Mouse (Mus musculus): ENCODE measurements around the gene Gm9736.
A peak's percentile ranks its signal among the peaks of the same experiment; 100 is the strongest.
"Not testable (repeated sequence)": the region's sequence is repeated elsewhere in the genome, so short reads cannot be mapped to it uniquely, and the experiment has no call there.

The Gm9736 gene

DNA sequence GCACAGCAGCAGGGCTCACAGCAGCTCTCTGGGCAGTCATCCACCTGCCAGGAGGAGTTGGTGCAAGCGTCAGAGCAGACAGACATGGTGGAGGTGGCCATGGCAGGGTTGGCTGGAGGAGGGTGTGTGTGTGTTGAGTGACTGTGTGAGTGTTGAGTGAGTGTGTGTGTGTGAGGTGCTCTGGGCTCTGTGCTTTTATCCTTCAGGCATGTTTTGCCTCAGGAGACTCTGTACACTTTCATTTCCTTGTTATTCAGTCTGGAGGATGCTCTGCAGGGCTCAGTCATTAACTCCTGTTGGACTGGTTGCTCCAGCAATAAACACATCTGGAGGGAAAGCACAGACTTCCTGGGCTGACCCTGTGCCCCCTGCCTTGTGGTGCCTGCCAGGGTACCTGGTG is at the start of gene Gm9736:
Gene Gm9736, minus strand, starts transcription at position 101 of the 400 bp plus-strand sequence.
- H3K27me3 ChIP-seq (ENCODE audit: control insufficient read depth, insufficient read depth, low read length, poor library complexity, severe bottlenecking); H3K36me3 ChIP-seq (ENCODE audit: control insufficient read depth, insufficient read depth, low read length, poor library complexity, severe bottlenecking); DNase-seq (ENCODE audit: low read depth, low spot score): not testable (repeated sequence)

DNA sequence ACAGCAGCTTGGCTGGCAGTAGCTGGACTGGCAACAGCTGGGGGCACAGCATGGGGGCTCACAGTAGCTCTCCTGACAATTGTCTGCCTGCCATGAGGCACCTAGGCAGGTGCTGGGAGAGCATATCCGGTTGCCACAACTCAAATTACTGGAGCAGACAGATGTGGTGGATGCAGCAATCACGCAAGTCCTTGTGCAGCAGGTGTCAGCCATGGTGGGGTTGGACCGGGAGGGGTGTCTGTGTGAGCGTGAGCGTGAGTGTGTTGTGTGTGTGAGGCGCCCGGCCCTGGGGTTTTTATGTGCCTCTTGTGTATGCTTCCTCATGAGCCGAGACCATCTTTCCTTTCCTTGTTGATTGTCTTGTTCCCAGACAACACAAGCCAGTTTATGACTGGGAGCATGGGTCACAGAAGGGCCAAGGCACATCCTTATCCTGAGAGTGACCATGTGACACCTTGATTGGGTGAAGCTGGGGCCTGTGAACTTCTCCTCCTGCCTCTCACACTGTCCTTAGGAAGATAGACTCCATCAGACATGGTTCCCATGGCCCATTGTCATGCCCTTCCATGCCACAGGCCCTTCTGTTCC is 47.9 kb upstream of the Gm9736 start, which contains the start of gene Gm19668:
Gene Gm19668, minus strand, starts transcription at position 213 of the 588 bp plus-strand sequence.
- no peak for DNase-seq (ENCODE audit: low read depth, low spot score)

DNA sequence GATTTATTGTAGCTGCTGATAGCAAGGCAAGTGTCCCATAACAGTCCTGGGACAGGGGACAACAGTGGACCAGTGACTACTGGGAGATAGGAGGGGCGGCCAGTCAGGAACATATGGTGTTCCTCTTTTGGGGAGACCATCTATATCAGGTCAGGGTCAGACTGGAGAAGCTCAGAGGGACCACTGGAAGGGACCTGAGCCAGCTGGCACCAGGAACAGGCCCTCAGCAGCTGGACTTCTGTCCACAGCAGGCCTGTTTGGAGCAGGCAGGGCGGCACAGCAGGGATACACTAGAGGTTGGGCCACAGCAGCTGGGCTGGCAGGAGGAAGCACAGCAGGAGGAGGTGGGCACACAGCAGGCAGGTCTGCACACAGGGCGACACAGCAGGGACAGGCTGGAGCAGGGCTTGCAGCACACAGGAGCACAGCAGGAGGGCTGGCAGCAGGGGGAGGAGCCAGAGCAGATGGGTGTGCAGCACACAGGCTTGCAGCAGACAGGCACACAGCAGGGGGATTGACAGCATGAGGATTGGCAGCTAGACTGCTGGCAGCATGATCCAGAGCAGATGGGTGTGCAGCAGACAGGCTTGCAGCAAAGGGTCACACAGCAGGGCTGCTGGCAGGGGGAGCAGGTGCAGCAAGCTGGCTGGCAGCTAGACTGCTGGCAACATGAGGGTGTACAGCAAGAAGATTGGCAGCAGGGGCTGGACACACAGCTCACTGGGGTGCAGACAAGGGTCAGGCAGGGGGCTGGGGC is 47.2 kb upstream of the Gm9736 start:
- H3K27me3 ChIP-seq (ENCODE audit: control insufficient read depth, insufficient read depth, low read length, poor library complexity, severe bottlenecking); DNase-seq (ENCODE audit: low read depth, low spot score); H3K36me3 ChIP-seq (ENCODE audit: control insufficient read depth, insufficient read depth, low read length, poor library complexity, severe bottlenecking): not testable (repeated sequence)

More for the DNA sequence above, 47.9 kb upstream of the Gm9736 start, which contains the start of gene Gm19668:
- Histone ChIP-seq H3K27me3 (ENCODE audit: control insufficient read depth, insufficient read depth, low read length, poor library complexity, severe bottlenecking) (no peaks in the 10 kb centered on the region), H3K36me3 (ENCODE audit: control insufficient read depth, insufficient read depth, low read length, poor library complexity, severe bottlenecking) (no peaks in the 10 kb centered on the region)

DNA sequence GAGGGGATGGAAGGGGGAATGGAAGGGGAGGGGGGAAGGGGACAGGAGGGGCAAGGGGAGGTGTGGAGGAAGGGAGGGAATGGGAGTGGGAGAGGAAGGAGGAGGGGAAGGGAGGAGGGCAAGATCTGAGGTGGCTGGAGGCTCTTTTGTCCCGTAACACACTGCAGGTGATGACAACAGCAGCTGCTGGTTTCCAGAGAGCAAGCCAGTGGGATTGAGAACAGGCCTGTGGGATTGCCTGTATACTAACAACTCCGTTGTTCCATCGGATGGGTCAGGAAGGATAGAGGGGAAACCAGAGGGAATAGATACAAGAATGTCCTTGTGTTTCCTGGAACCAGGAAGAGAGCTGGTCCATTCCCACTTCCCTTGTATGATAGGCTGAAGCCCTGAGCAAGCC is 46.5 kb upstream of the Gm9736 start:
- no peaks in the 10 kb centered on the region for H3K36me3 ChIP-seq (ENCODE audit: control insufficient read depth, insufficient read depth, low read length, poor library complexity, severe bottlenecking)
- DNase-seq (ENCODE audit: low read depth, low spot score), result no peak
- no peaks in the 10 kb centered on the region for H3K27me3 ChIP-seq (ENCODE audit: control insufficient read depth, insufficient read depth, low read length, poor library complexity, severe bottlenecking)

DNA sequence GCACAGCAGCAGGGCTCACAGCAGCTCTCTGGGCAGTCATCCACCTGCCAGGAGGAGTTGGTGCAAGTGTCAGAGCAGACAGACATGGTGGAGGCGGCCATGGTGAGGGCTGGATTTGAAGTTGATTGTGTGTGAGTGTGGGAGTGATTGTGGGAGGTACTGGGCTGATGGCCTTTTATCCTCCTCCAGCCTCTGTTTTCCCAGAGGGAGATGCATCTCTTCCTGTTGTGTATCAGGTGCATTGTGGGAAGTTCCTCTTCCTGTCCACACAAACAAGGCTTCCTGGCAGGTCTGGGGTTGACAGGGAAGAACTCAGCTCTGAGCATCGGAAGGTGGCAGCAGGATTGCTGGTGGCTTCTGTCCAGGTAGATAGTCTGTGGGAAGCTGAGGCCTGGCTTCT is 43.8 kb upstream of the Gm9736 start, which contains the start of gene Gm9639:
Gene Gm9639, minus strand, starts transcription at position 101 of the 400 bp plus-strand sequence.
- H3K36me3 ChIP-seq (ENCODE audit: control insufficient read depth, insufficient read depth, low read length, poor library complexity, severe bottlenecking), result no peaks in the 10 kb centered on the region
- DNase-seq (ENCODE audit: low read depth, low spot score), result no peak
- H3K27me3 ChIP-seq (ENCODE audit: control insufficient read depth, insufficient read depth, low read length, poor library complexity, severe bottlenecking), result no peaks in the 10 kb centered on the region

DNA sequence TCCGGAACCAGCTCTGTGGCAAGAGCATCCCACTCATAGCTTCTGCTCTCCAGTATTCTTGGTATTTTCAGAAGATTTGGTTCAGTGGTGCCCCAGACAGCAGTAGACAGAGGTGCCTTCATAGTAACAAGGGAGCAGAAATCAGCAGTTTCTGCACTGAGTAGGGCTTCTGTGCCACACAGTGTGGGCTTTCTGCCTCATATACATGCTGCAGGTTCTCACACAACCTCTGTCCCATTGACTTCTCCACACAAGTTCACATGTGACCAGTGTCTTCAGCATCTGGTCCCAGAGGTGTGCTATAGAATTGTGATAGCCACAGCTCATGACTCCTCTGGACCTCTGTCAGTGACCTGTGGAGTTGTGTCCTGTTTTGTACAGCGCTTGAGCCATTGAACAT is 37.5 kb upstream of the Gm9736 start:
- DNase-seq (ENCODE audit: low read depth, low spot score), result no peak
- no peaks in the 10 kb centered on the region for H3K36me3 ChIP-seq (ENCODE audit: control insufficient read depth, insufficient read depth, low read length, poor library complexity, severe bottlenecking)
- no peaks in the 10 kb centered on the region for H3K27me3 ChIP-seq (ENCODE audit: control insufficient read depth, insufficient read depth, low read length, poor library complexity, severe bottlenecking)

DNA sequence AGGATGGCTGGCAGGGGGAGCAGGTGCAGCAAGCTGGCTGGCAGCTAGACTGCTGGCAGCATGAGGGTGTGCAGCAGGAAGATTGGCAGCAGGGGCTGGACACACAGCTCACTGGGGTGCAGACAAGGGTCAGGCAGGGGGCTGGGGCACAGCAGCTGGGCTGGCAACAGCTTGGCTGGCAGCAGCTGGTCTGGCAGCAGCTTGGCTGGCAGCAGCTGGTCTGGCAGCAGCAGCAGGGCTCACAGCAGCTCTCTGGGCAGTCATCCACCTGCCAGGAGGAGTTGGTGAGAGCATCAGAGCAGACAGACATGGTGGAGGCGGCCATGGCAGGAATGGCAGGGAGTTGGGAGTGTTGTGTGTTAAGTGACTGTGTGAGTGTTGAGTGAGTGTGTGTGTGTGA is 36.7 kb upstream of the Gm9736 start, which contains the start of gene Gm7137:
Gene Gm7137, minus strand, starts transcription at position 325 of the 400 bp plus-strand sequence.
- not testable (repeated sequence) for H3K27me3 ChIP-seq (ENCODE audit: control insufficient read depth, insufficient read depth, low read length, poor library complexity, severe bottlenecking); DNase-seq (ENCODE audit: low read depth, low spot score); H3K36me3 ChIP-seq (ENCODE audit: control insufficient read depth, insufficient read depth, low read length, poor library complexity, severe bottlenecking)

DNA sequence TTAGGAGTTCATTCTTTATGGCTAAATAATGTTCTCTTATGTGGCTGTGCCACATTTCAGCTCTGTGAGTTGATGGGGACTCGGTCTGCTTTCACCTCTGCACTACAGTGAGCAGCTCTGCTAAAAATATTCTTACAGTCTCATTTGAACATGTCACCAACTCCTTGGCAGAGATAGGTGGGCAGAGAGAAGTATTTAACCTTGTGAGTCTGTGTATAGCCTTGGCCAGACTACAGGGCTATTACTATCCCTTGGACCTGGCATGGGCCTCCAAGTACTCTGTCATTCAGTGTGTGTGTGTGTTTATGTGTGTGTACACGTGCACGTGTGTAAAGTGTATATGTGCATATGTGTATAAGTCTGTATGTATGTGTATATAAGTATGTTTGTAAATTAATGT is 32.2 kb upstream of the Gm9736 start:
- DNase-seq (ENCODE audit: low read depth, low spot score); H3K27me3 ChIP-seq (ENCODE audit: control insufficient read depth, insufficient read depth, low read length, poor library complexity, severe bottlenecking); H3K36me3 ChIP-seq (ENCODE audit: control insufficient read depth, insufficient read depth, low read length, poor library complexity, severe bottlenecking): not testable (repeated sequence)

DNA sequence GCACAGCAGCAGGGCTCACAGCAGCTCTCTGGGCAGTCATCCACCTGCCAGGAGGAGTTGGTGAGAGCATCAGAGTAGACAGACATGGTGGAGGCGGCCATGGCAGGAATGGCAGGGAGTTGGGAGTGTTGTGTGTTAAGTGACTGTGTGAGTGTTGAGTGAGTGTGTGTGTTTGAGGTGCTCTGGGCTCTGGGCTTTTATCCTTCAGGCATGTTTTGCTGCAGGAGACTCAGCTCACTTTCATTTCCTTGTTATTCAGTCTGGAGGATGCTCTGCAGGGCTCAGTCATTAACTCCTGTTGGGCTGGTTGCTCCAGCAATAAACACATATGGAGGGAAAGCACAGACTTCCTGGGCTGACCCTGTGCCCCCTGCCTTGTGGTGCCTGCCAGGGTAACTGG is 31.3 kb upstream of the Gm9736 start, which contains the start of gene Gm3250:
Gene Gm3250, minus strand, starts transcription at position 101 of the 400 bp plus-strand sequence.
- not testable (repeated sequence) for H3K27me3 ChIP-seq (ENCODE audit: control insufficient read depth, insufficient read depth, low read length, poor library complexity, severe bottlenecking); DNase-seq (ENCODE audit: low read depth, low spot score); H3K36me3 ChIP-seq (ENCODE audit: control insufficient read depth, insufficient read depth, low read length, poor library complexity, severe bottlenecking)

DNA sequence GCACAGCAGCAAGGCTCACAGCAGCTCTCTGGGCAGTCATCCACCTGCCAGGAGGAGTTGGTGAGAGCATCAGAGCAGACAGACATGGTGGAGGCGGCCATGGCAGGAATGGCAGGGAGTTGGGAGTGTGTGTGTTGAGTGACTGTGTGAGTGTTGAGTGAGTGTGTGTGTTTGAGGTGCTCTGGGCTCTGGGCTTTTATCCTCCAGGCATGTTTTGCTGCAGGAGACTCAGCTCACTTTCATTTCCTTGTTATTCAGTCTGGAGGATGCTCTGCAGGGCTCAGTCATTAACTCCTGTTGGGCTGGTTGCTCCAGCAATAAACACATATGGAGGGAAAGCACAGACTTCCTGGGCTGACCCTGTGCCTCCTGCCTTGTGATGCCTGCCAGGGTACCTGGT is 25.7 kb upstream of the Gm9736 start, which contains the start of gene Gm7138:
Gene Gm7138, minus strand, starts transcription at position 101 of the 400 bp plus-strand sequence.
- DNase-seq (ENCODE audit: low read depth, low spot score); H3K27me3 ChIP-seq (ENCODE audit: control insufficient read depth, insufficient read depth, low read length, poor library complexity, severe bottlenecking); H3K36me3 ChIP-seq (ENCODE audit: control insufficient read depth, insufficient read depth, low read length, poor library complexity, severe bottlenecking): not testable (repeated sequence)

DNA sequence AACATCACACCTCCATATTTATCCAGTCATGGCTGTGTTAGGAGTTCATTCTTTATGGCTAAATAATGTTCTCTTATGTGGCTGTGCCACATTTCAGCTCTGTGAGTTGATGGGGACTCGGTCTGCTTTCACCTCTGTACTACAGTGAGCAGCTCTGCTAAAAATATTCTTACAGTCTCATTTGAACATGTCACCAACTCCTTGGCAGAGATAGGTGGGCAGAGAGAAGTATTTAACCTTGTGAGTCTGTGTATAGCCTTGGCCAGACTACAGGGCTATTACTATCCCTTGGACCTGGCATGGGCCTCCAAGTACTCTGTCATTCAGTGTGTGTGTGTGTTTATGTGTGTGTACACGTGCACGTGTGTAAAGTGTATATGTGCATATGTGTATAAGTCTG is 21.0 kb upstream of the Gm9736 start:
- DNase-seq (ENCODE audit: low read depth, low spot score); H3K36me3 ChIP-seq (ENCODE audit: control insufficient read depth, insufficient read depth, low read length, poor library complexity, severe bottlenecking); H3K27me3 ChIP-seq (ENCODE audit: control insufficient read depth, insufficient read depth, low read length, poor library complexity, severe bottlenecking): not testable (repeated sequence)

DNA sequence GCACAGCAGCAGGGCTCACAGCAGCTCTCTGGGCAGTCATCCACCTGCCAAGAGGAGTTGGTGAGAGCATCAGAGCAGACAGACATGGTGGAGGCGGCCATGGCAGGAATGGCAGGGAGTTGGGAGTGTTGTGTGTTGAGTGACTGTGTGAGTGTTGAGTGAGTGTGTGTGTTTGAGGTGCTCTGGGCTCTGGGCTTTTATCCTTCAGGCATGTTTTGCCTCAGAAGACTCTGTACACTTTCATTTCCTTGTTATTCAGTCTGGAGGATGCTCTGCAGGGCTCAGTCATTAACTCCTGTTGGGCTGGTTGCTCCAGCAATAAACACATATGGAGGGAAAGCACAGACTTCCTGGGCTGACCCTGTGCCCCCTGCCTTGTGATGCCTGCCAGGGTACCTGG is 20.1 kb upstream of the Gm9736 start, which contains the start of gene Gm3238:
Gene Gm3238, minus strand, starts transcription at position 101 of the 400 bp plus-strand sequence.
- not testable (repeated sequence) for H3K27me3 ChIP-seq (ENCODE audit: control insufficient read depth, insufficient read depth, low read length, poor library complexity, severe bottlenecking); DNase-seq (ENCODE audit: low read depth, low spot score)

DNA sequence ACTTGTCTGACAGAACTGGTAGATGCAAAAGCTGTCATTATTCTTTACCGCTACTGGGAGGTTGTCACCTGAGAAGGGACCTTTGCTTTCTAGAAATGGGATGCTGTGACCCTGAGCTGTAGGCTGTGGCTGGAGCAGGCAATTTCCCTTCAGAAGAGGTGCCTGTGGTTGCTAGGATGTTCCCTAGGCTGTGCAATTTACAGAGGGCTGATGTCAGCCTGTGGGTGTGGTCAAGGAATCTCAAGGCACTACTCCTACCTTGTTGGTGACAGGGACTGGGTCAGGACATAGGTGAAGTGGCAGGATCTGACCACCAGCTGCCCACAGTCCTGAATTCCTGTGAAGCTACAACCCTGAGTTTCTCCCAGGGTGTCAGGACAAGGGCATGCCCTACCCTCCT is 18.6 kb upstream of the Gm9736 start:
- Histone ChIP-seq H3K27me3 (ENCODE audit: control insufficient read depth, insufficient read depth, low read length, poor library complexity, severe bottlenecking) (no peaks in the 10 kb centered on the region), H3K36me3 (ENCODE audit: control insufficient read depth, insufficient read depth, low read length, poor library complexity, severe bottlenecking) (no peaks in the 10 kb centered on the region)
- DNase-seq (ENCODE audit: low read depth, low spot score), result no peak

More for the DNA sequence above, 20.1 kb upstream of the Gm9736 start, which contains the start of gene Gm3238:
- not testable (repeated sequence) for H3K36me3 ChIP-seq (ENCODE audit: control insufficient read depth, insufficient read depth, low read length, poor library complexity, severe bottlenecking)

DNA sequence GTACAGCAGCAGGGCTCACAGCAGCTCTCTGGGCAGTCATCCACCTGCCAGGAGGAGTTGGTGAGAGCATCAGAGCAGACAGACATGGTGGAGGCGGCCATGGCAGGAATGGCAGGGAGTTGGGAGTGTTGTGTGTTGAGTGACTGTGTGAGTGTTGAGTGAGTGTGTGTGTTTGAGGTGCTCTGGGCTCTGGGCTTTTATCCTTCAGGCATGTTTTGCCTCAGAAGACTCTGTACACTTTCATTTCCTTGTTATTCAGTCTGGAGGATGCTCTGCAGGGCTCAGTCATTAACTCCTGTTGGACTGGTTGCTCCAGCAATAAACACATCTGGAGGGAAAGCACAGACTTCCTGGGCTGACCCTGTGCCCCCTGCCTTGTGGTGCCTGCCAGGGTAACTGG is 8.4 kb upstream of the Gm9736 start, which contains the start of gene Gm3233:
Gene Gm3233, minus strand, starts transcription at position 101 of the 400 bp plus-strand sequence.
- H3K27me3 ChIP-seq (ENCODE audit: control insufficient read depth, insufficient read depth, low read length, poor library complexity, severe bottlenecking); DNase-seq (ENCODE audit: low read depth, low spot score); H3K36me3 ChIP-seq (ENCODE audit: control insufficient read depth, insufficient read depth, low read length, poor library complexity, severe bottlenecking): not testable (repeated sequence)

DNA sequence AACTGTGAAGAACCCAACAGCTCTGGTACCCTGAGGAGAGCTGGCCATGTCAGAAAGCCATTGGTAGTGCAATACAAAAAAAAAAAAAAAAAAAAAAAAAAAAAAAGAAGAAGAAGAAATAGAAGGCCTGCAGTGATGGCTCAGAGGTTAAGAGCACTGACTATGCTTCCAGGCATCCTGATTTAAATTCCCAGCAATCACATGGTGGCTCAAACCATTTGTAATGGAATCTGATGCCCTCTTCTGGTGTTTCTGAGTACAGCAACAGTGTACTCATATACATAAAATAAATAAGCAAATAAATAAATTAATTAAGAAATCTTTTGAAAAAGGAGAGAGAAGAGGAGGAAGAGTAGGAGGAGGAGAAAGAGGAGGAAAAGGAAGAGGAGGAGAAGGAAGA is 2.3 kb upstream of the Gm9736 start:
- no peaks in the 10 kb centered on the region for H3K36me3 ChIP-seq (ENCODE audit: control insufficient read depth, insufficient read depth, low read length, poor library complexity, severe bottlenecking)
- DNase-seq (ENCODE audit: low read depth, low spot score), result peak; percentile 13

More for the DNA sequence above, 2.3 kb upstream of the Gm9736 start:
- no peaks in the 10 kb centered on the region for H3K27me3 ChIP-seq (ENCODE audit: control insufficient read depth, insufficient read depth, low read length, poor library complexity, severe bottlenecking)

All from splenic B cell, adult 2 months (primary cell).